In genomic region chr9:50752054-50752602, GRCm38 (mm10) we compare ENCODE assay signal across 8 mouse cellular contexts. TPM values are rescaled to one million over a fixed set of nuclear protein-coding genes. Genes with fewer than 3 reads are reported as not detected.
A peak's percentile ranks its signal among the peaks of the same experiment; 100 is the strongest.
DNase-seq lines count a peak whose midpoint lies in the region; ATAC-seq and TF ChIP-seq lines count a peak whose summit lies in the region.
"Had no signal": no experiment of that assay in that cellular context is flagged by ENCODE, and none has a peak within 500 bp of the region (broad histone marks: within the 10 kb centered on the region; RNA-seq: fewer than 3 reads in every experiment).

Hspb2 (minus strand) TSS chr9:50752354.

- peak within 1 kb of the TSS; percentile 47 for H3K4me2 ChIP-seq in stomach, embryonic 16.5 days (ENCODE audit: low read depth, low read length)
- H3K4me2 ChIP-seq: midbrain, embryonic 12.5 days had no signal

- intact Hi-C loops in gastrocnemius, postnatal 36 days (cut with DNase I), result no loop called here

- peaks cover 14% of the 10 kb centered on the region for H3K4me1 ChIP-seq in testis, adult 2 months (ENCODE audit: control insufficient read depth, insufficient read depth, low read length)
- H3K4me1 ChIP-seq in stomach, embryonic 16.5 days (ENCODE audit: control insufficient read depth, insufficient read depth, low read length), result peaks cover 12% of the 10 kb centered on the region

- TF ChIP-seq CTCF in testis, adult 2 months (IDR thresholded peaks at IDR 0.05; ENCODE audit: control insufficient read depth, insufficient read depth, insufficient replicate concordance, low read depth, low read length), result no peak

- DNase-seq in testis, postnatal 14 days (ENCODE audit: low spot score), result no peak
- peak; percentile 51 to 63 for DNase-seq in gastrocnemius, postnatal 36 days
- DNase-seq in kidney, postnatal 25 days, result peak; percentile 35 to 55
- DNase-seq in adrenal gland, postnatal 4 days (ENCODE audit: low spot score in 2 of 2), result no peak
- no peak for DNase-seq in right cerebral cortex, postnatal 4 days

- peak within 1 kb of the TSS; percentile 61 for H3K9ac ChIP-seq in stomach, embryonic 16.5 days (ENCODE audit: low read length)
- H3K9ac ChIP-seq: midbrain, embryonic 12.5 days had no signal

- 65% methylated on average over 14 of the region's 14 CpGs for whole genome bisulfite sequencing in stomach, embryonic 16.5 days

- H3K27ac ChIP-seq in testis, adult 2 months (ENCODE audit: control insufficient read depth, insufficient read depth, low read depth, low read length), result peak within 1 kb of the TSS; percentile 25; the same call in 1 of the 2 replicates
- H3K27ac ChIP-seq in stomach, embryonic 16.5 days (ENCODE audit: low read length), result peak within 1 kb of the TSS; percentile 82
- H3K27ac ChIP-seq: midbrain, embryonic 12.5 days had no signal

- H3K27me3 ChIP-seq in testis, adult 2 months (ENCODE audit: control insufficient read depth, insufficient read depth, low read length), result no peaks in the 10 kb centered on the region
- H3K27me3 ChIP-seq in stomach, embryonic 16.5 days (ENCODE audit: control insufficient read depth, insufficient read depth, low read length), result no peaks in the 10 kb centered on the region

- peak; percentile 63 for ATAC-seq in stomach, embryonic 16.5 days (ENCODE audit: insufficient read depth, low FRiP score)

- no peaks in the 10 kb centered on the region for H3K36me3 ChIP-seq in testis, adult 2 months (ENCODE audit: control insufficient read depth, insufficient read depth, low read length)
- H3K36me3 ChIP-seq in stomach, embryonic 16.5 days (ENCODE audit: control insufficient read depth, insufficient read depth, low read length), result no peaks in the 10 kb centered on the region
- H3K36me3 ChIP-seq: midbrain, embryonic 12.5 days had no signal

- peak within 1 kb of the TSS; percentile 48 for H3K4me3 ChIP-seq in testis, adult 2 months (ENCODE audit: control insufficient read depth, low read depth, low read length)
- H3K4me3 ChIP-seq in stomach, embryonic 16.5 days (replicated peaks; ENCODE audit: low read length), result peak within 1 kb of the TSS; percentile 42
- H3K4me3 ChIP-seq: midbrain, embryonic 12.5 days had no signal

- TF ChIP-seq POLR2A in testis, adult 2 months (IDR thresholded peaks at IDR 0.05; ENCODE audit: control insufficient read depth, low read depth, low read length), result no peak

- no peaks in the 10 kb centered on the region for H3K9me3 ChIP-seq in stomach, embryonic 16.5 days (replicated peaks; ENCODE audit: control insufficient read depth, low read length)
- H3K9me3 ChIP-seq: midbrain, embryonic 12.5 days had no signal

RNA-seq across cellular contexts. Expression of gene Hspb2, which starts in this region (rescaled TPM):
- polyA plus RNA-seq in testis, adult 2 months (2012; rRNA removed), result 2.3 and 3.6 TPM in 2 replicates
- total RNA-seq in gastrocnemius, postnatal 36 days (2021), result 100 to 1,000 TPM; 118 to 134 TPM
- polyA plus RNA-seq in stomach, embryonic 16.5 days (2015; fragmentation: Nextera tagmentation; extraction: Ambion mirVana), result 9.0 and 27.1 TPM in 2 replicates
- total RNA-seq in adrenal gland, postnatal 4 days (2021), result 1 to 10 TPM; 4.8 to 7.6 TPM

Comparison
In these comparisons a context has a peak if more than half of its experiments do, and no peak if none do; other contexts are left out.
1. RNA of gene Hspb2 (total RNA-seq): 118 to 134 TPM in gastrocnemius, postnatal 36 days; 4.8 to 7.6 TPM in adrenal gland, postnatal 4 days; every median in the first group is over 10 times any median in the second.
2. DNase-seq: peak in gastrocnemius, postnatal 36 days (2 of 2) and kidney, postnatal 25 days (2 of 2); none in testis, postnatal 14 days (single experiment), adrenal gland, postnatal 4 days (0 of 2) and right cerebral cortex, postnatal 4 days (single experiment).